Mouse (Mus musculus): Measurements from ENCODE around the gene Prcd. TPM values are rescaled to one million over a fixed set of nuclear protein-coding genes. Genes with fewer than 3 reads are reported as not detected.
A peak's percentile ranks its signal among the peaks of the same experiment; 100 is the strongest.

Gene Prcd
- total and polyA plus RNA-seq, 3 experiments: not detected

DNA sequence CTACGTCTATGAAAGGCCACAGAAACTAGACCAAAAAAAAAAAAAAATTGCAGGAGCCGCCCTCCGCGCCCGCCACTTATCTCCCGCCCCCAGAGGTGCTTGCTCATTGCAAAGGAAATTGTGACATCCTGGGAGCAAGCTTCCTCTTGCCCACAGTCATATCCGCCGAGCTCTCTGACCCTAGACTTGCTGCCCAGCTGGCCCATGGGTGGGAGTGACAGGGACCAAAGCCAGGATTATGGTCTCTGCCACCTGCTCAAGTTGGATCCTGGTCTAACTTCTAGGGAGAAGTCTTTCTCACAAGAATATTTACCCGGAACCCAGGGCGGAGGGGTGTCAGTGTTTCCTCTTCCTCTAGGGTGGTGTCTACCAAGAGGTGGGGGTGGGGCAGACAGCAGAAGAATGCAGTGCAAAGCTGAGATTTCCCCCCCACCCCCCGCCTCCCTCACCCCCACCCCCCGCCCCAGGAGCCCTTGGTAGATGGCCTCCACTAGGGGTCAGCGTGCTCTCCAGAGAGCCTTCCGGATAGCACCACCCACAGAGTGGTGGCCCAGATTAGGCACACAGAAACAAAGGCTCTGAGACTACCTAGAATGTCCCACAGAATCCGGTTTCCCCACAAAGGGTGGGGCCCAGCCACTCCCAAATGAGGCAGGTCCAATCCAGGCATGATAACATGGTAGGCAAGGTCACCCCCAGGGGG is 37.4 kb upstream of the Prcd start (continued):
- TF ChIP-seq EP300 (IDR thresholded peaks at IDR 0.05; ENCODE audit: low read length) (no peak), ZNF384 (IDR thresholded peaks at IDR 0.05; ENCODE audit: low read depth, low read length) (peak; percentile 87), JUN (IDR thresholded peaks at IDR 0.05; ENCODE audit: insufficient read depth, low read depth, low read length) (no peak)

GRCm38 (mm10) chr11:116616438-116617118 is 36.8 kb upstream of the Prcd start:
- DNase-seq (ENCODE audit: extremely low read depth): peak; percentile 78
- peak overlapping the region; percentile 50 for H3K9ac ChIP-seq (ENCODE audit: insufficient read depth, low read depth)
- H3K27ac ChIP-seq (ENCODE audit: insufficient read depth, low read depth): peak overlapping the region; percentile 85
- peaks cover 0 to 24% of the 10 kb centered on the region in 2 experiments for H3K36me3 ChIP-seq (replicated peaks in 1 of 2; ENCODE audit: control insufficient read depth in 1 of 2, insufficient read depth in 1 of 2, low read length in 1 of 2)
- H3K79me2 ChIP-seq (replicated peaks; ENCODE audit: control insufficient read depth, extremely low read depth, insufficient read depth, poor library complexity, severe bottlenecking): no peaks in the 10 kb centered on the region
- in situ Hi-C loops (cut with MboI; ENCODE audit: low pct_ligation_motif_present, low pct_unique_long_range_greater_than_20kb, low sequenced_read_pairs) (no loop called here), dilution Hi-C loops (cut with MboI; ENCODE audit: extremely low pct_ligation_motif_present, extremely low pct_unique_long_range_greater_than_20kb, low sequenced_read_pairs) (no loop called here)
- peak overlapping the region; percentile 55 for H3K4me2 ChIP-seq (ENCODE audit: insufficient read depth, low read depth, poor library complexity, severe bottlenecking)
- peaks cover 4% of the 10 kb centered on the region for H3K9me3 ChIP-seq (replicated peaks; ENCODE audit: low read length)
- peak overlapping the region in 2 of 3 experiments; percentile 18 to 31 for H3K4me3 ChIP-seq (replicated peaks in 1 of 3; ENCODE audit: low read depth in 2 of 3, low read length in 2 of 3, poor library complexity in 1 of 3)
- H3K4me1 ChIP-seq (ENCODE audit: control insufficient read depth in 1 of 2, insufficient read depth in 2 of 2): peaks cover 54 to 87% of the 10 kb centered on the region in 2 experiments
- no peaks in the 10 kb centered on the region for H3K27me3 ChIP-seq (replicated peaks)
- no peak for TF ChIP-seq TBP (conservative IDR thresholded peaks at IDR 0.05; ENCODE audit: low read depth, low read length)
- no peak for TF ChIP-seq ZKSCAN1 (IDR thresholded peaks at IDR 0.05; ENCODE audit: borderline replicate concordance, low read depth, low read length)
- no peak for TF ChIP-seq RCOR1 (conservative IDR thresholded peaks at IDR 0.05; ENCODE audit: low read depth, low read length)
- TF ChIP-seq CHD2 (IDR thresholded peaks at IDR 0.05; ENCODE audit: low read length): no peak
- TF ChIP-seq IRF4 (IDR thresholded peaks at IDR 0.05; ENCODE audit: low read depth, low read length): peak; percentile 68
- TF ChIP-seq ZMIZ1 (IDR thresholded peaks at IDR 0.05; ENCODE audit: low read depth, low read length): no peak
- TF ChIP-seq TCF12 (IDR thresholded peaks at IDR 0.05; ENCODE audit: low read depth, low read length): peak; percentile 50; the same call in 1 of the 2 replicates
- no peak for TF ChIP-seq POLR2AphosphoS2 (IDR thresholded peaks at IDR 0.05; ENCODE audit: low read depth, low read length)
- no peak for TF ChIP-seq GABPA (IDR thresholded peaks at IDR 0.05; ENCODE audit: insufficient replicate concordance, low read depth, low read length)
- no peak; the same call in 1 of the 2 replicates for TF ChIP-seq NELFE (IDR thresholded peaks at IDR 0.05; ENCODE audit: low read depth, low read length)
- TF ChIP-seq NRF1 (IDR thresholded peaks at IDR 0.05; ENCODE audit: low read depth, low read length): no peak
- TF ChIP-seq ETS1 (conservative IDR thresholded peaks at IDR 0.05; ENCODE audit: low read depth, low read length): peak; percentile 54
- no peak for TF ChIP-seq PAX5 (IDR thresholded peaks at IDR 0.05; ENCODE audit: low read length)
- TF ChIP-seq CHD1 (IDR thresholded peaks at IDR 0.05; ENCODE audit: low read depth, low read length): no peak
- TF ChIP-seq MEF2A (IDR thresholded peaks at IDR 0.05; ENCODE audit: borderline replicate concordance, low read depth, low read length): no peak
- no peak for TF ChIP-seq HCFC1 (IDR thresholded peaks at IDR 0.05; ENCODE audit: low read depth, low read length)
- peak; percentile 72; the same call in 1 of the 2 replicates for TF ChIP-seq MAFK (IDR thresholded peaks at IDR 0.05; ENCODE audit: insufficient replicate concordance, low read length)
- TF ChIP-seq JUN (IDR thresholded peaks at IDR 0.05; ENCODE audit: insufficient read depth, low read depth, low read length): no peak
- TF ChIP-seq UBTF (IDR thresholded peaks at IDR 0.05; ENCODE audit: low read depth, low read length): no peak
- no peak for TF ChIP-seq RAD21 (IDR thresholded peaks at IDR 0.05; ENCODE audit: low read depth, low read length)
- no peak for TF ChIP-seq USF1 (IDR thresholded peaks at IDR 0.05; ENCODE audit: low read depth, low read length)
- TF ChIP-seq E2F4 (IDR thresholded peaks at IDR 0.05; ENCODE audit: insufficient replicate concordance, low read depth, low read length): no peak
- no peak for TF ChIP-seq SIN3A (IDR thresholded peaks at IDR 0.05; ENCODE audit: low read length)
- TF ChIP-seq BHLHE40 (IDR thresholded peaks at IDR 0.05; ENCODE audit: low read depth, low read length): 0 out of 2 replicates have a peak, but pooled peaks have one; percentile 28
- no peak for TF ChIP-seq CTCF (conservative IDR thresholded peaks at IDR 0.05 in 1 of 2, IDR thresholded peaks at IDR 0.05 in 1 of 2; ENCODE audit: low read depth in 2 of 2, low read length in 2 of 2)
- TF ChIP-seq KAT2A (IDR thresholded peaks at IDR 0.05; ENCODE audit: insufficient replicate concordance, low read length): no peak
- no peak for TF ChIP-seq USF2 (conservative IDR thresholded peaks at IDR 0.05; ENCODE audit: low read depth, low read length)
- TF ChIP-seq EP300 (IDR thresholded peaks at IDR 0.05; ENCODE audit: low read length): peak; percentile 46
- no peak for TF ChIP-seq MYC (IDR thresholded peaks at IDR 0.05; ENCODE audit: low read depth, low read length)
- TF ChIP-seq MAX (IDR thresholded peaks at IDR 0.05; ENCODE audit: low read length): peak; percentile 52; the same call in 1 of the 2 replicates
- 0 out of 2 replicates have a peak, but pooled peaks have one; percentile 54 for TF ChIP-seq MAZ (IDR thresholded peaks at IDR 0.05; ENCODE audit: low read depth, low read length)
- no peak for TF ChIP-seq ELF1 (IDR thresholded peaks at IDR 0.05; ENCODE audit: low read depth, low read length)
- no peak for TF ChIP-seq POLR2A (IDR thresholded peaks at IDR 0.05; ENCODE audit: low read depth, low read length)
- TF ChIP-seq JUND (conservative IDR thresholded peaks at IDR 0.05; ENCODE audit: low read depth, low read length): no peak
